Mouse (Mus musculus) forebrain, embryonic 16.5 days (tissue): ENCODE measurements around the gene Pou4f1. TPM values are rescaled to one million over a fixed set of nuclear protein-coding genes. Genes with fewer than 3 reads are reported as not detected.
A peak's percentile ranks its signal among the peaks of the same experiment; 100 is the strongest.

ENCODE experiments used
- ATAC-seq: fragments of 200-750 bp; cut with Nextera tagmentation; 2 replicates; pipeline ENCODE4 v1.8.0; 2017; ENCODE audit warnings: mild to moderate bottlenecking, moderate library complexity
- H3K27ac ChIP-seq: fragments of 300-500 bp; sonication (generic); 2 replicates; pipeline ENCODE4 v1.5.1; 2014; ENCODE audit warnings: low read length, control low read depth
- H3K27me3 ChIP-seq: fragments of 300-500 bp; sonication (generic); replicated peaks from 2 replicates; pipeline ENCODE4 v1.6.1; 2014; ENCODE audit warnings: low read length; ENCODE audit not compliant: control insufficient read depth, insufficient read depth
- H3K36me3 ChIP-seq: fragments of 300-500 bp; sonication (generic); 2 replicates; pipeline ENCODE4 v1.6.1; 2014; ENCODE audit not compliant: control insufficient read depth, insufficient read depth
- H3K4me1 ChIP-seq: fragments of 300-500 bp; sonication (generic); replicated peaks from 2 replicates; pipeline ENCODE4 v1.6.1; 2014; ENCODE audit warnings: low read length; ENCODE audit not compliant: control insufficient read depth, insufficient read depth
- H3K4me2 ChIP-seq: fragments of 300-500 bp; sonication (generic); 2 replicates; pipeline ENCODE4 v1.6.1; 2014; ENCODE audit warnings: mild to moderate bottlenecking, low read length, control low read depth
- H3K4me3 ChIP-seq: fragments of 300-500 bp; sonication (generic); replicated peaks from 2 replicates; pipeline ENCODE4 v1.5.1; 2014; ENCODE audit warnings: mild to moderate bottlenecking, low read length, control low read depth
- H3K9ac ChIP-seq: fragments of 300-500 bp; sonication (generic); replicated peaks from 2 replicates; pipeline ENCODE4 v1.6.1; 2014; ENCODE audit warnings: low read depth, low read length, control low read depth
- H3K9me3 ChIP-seq: fragments of 300-500 bp; sonication (generic); 2 replicates; pipeline ENCODE4 v1.6.1; 2016; ENCODE audit warnings: low read length; ENCODE audit not compliant: control insufficient read depth
- WGBS: fragments of 180-500 bp; shearing (Covaris S2); extraction: QIAGEN DNeasy Blood & Tissue Kit; methylation state at CpG from one replicate; pipeline ENCODE4 v1.1.7; 2014; 5-methylcytosine and 5-hydroxymethylcytosine counted together
- polyA plus RNA-seq: library from polyadenylated mRNA; unstranded; fragments of >200 nt; fragmentation: Nextera tagmentation; extraction: Ambion mirVana; gene quantifications from 2 replicates; pipeline ENCODE4 v1.2.1, GENCODE M21; 2015

Pou4f1 gene
- polyA plus RNA-seq, 1 experiment from 2014 or later: 1.8 TPM

DNA sequence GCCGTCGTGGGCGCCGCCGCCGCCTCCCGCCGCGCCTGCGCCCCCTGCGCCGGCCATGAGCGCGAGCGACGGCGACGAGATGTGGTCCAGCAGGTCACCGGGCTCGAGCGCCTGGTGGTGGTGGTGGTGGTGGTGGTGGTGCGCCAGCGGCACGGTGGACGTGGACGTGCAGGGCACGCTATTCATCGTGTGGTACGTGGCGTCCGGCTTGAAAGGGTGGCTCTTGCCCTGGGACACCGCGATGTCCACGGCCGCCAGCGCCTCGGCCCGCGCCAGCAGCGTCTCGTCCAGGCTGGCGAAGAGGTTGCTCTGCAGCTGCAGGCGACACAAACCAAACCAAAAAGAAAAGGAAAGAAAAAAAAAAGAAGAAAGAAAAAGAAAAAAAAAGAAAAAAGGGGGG, 1.2 kb downstream of the Pou4f1 start:
- Histone ChIP-seq H3K4me2 (no peak overlapping the region; the same call in 1 of the 2 replicates), H3K27me3 (peaks cover 72% of the 10 kb centered on the region), H3K36me3 (no peaks in the 10 kb centered on the region), H3K9me3 (no peaks in the 10 kb centered on the region), H3K4me3 (peak overlapping the region; percentile 5; the same call in 1 of the 2 replicates), H3K9ac (no peak overlapping the region), H3K27ac (no peak overlapping the region), H3K4me1 (peaks cover 27% of the 10 kb centered on the region)
- ATAC-seq: no peak
- under 1% methylated on average over 25 of the region's 43 CpGs for WGBS

- Histone ChIP-seq H3K36me3 (no peaks in the 10 kb centered on the region), H3K9me3 (no peaks in the 10 kb centered on the region), H3K4me1 (peaks cover 27% of the 10 kb centered on the region), H3K4me2 (peak overlapping the region; percentile 47), H3K27me3 (peaks cover 66% of the 10 kb centered on the region), H3K4me3 (peak overlapping the region; percentile 33), H3K27ac (no peak overlapping the region), H3K9ac (no peak overlapping the region)
- under 1% methylated on average over 53 of the region's 64 CpGs for WGBS
- no peak for ATAC-seq
Observed at GRCm38 (mm10) chr14:104465483-104466235, 2.1 kb downstream of the Pou4f1 start.

DNA sequence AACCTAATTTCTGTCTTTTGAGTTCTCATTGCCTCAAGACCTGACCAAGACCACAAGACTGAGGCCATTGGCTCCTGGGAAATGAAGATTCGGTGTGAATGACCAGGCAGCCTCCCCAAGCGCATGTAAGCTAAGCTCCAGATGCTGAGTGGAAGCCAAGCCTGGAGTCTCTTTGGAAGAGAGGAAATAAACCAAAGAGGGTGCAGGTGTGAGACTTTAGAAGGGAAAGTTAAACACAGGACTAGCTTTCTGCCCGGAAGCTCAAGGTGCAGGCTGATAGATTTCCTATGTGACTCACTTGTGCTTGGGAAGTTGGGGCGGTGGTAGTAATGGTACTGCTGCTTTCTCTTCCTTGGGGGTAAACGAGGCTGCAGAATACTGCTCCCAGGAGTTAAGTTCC, 3.0 kb downstream of the Pou4f1 start:
- no peak overlapping the region for H3K9ac ChIP-seq
- H3K27ac ChIP-seq: no peak overlapping the region
- no peak overlapping the region for H3K4me2 ChIP-seq

DNA sequence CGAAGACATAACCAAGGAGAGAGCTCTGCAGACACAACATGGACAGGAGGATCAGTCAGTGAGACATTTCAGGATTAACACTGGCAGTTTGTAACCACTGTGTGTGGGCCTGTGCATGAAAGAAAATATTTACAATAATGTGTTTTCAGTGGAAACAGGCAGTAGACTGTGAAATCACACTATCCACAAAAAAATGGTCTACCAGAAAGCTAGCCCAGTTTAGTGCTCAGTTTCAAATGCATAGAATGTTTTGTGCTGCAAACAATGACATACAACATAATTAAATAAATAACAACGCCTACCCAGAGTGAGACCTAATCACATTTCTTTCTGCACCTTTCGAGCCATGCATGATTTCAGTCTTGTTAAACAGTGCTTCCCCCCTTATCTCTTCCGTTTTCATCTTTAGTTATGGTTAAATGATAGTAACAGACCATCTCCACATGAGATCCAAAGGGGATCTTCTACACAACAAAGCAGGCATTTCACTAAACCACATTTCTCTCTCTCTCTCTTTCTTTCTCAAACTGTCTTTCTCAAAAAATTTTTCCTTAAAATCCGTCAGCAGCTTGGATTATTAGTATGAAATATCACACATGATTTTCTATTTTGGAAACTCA, 4.1 kb downstream of the Pou4f1 start:
- 2% methylated on average over 5 of the region's 5 CpGs for WGBS
- Histone ChIP-seq H3K4me2 (no peak overlapping the region), H3K27me3 (peaks cover 57% of the 10 kb centered on the region), H3K9ac (no peak overlapping the region), H3K4me1 (peaks cover 33% of the 10 kb centered on the region), H3K4me3 (no peak overlapping the region), H3K36me3 (no peaks in the 10 kb centered on the region), H3K27ac (no peak overlapping the region), H3K9me3 (no peaks in the 10 kb centered on the region)
- ATAC-seq: no peak

More for the DNA sequence above, 3.0 kb downstream of the Pou4f1 start:
- H3K4me1 ChIP-seq: peaks cover 33% of the 10 kb centered on the region
- no peak overlapping the region for H3K4me3 ChIP-seq
- ATAC-seq: no peak
- H3K36me3 ChIP-seq: no peaks in the 10 kb centered on the region
- H3K9me3 ChIP-seq: no peaks in the 10 kb centered on the region
- H3K27me3 ChIP-seq: peaks cover 63% of the 10 kb centered on the region
- 7% methylated on average over 5 of the region's 5 CpGs for WGBS

GRCm38 (mm10) chr14:104461286-104462240, 6.2 kb downstream of the Pou4f1 start:
- H3K4me1 ChIP-seq: peaks cover 16% of the 10 kb centered on the region
- no peak overlapping the region for H3K27ac ChIP-seq
- H3K9ac ChIP-seq: no peak overlapping the region
- H3K36me3 ChIP-seq: no peaks in the 10 kb centered on the region
- no peak overlapping the region for H3K4me2 ChIP-seq
- peaks cover 43% of the 10 kb centered on the region for H3K27me3 ChIP-seq
- no peak for ATAC-seq
- 1% methylated on average over 10 of the region's 10 CpGs for WGBS
- no peak overlapping the region for H3K4me3 ChIP-seq
- H3K9me3 ChIP-seq: no peaks in the 10 kb centered on the region

GRCm38 (mm10) chr14:104460325-104461285, 7.2 kb downstream of the Pou4f1 start:
- H3K27me3 ChIP-seq: peaks cover 42% of the 10 kb centered on the region
- WGBS: under 1% methylated on average over 57 of the region's 59 CpGs

GRCm38 (mm10) chr14:104459513-104460111, 8.2 kb downstream of the Pou4f1 start:
- Histone ChIP-seq H3K27me3 (peaks cover 39% of the 10 kb centered on the region), H3K9ac (no peak overlapping the region), H3K9me3 (no peaks in the 10 kb centered on the region), H3K4me3 (no peak overlapping the region), H3K4me2 (no peak overlapping the region), H3K27ac (no peak overlapping the region), H3K36me3 (no peaks in the 10 kb centered on the region), H3K4me1 (peaks cover 6% of the 10 kb centered on the region)
- WGBS: under 1% methylated on average over 25 of the region's 25 CpGs
- ATAC-seq: no peak; the same call in 1 of the 2 replicates

More at GRCm38 (mm10) chr14:104460325-104461285, 7.2 kb downstream of the Pou4f1 start:
- peak; percentile 58 for ATAC-seq
- no peaks in the 10 kb centered on the region for H3K36me3 ChIP-seq
- H3K27ac ChIP-seq: no peak overlapping the region
- H3K4me1 ChIP-seq: peaks cover 7% of the 10 kb centered on the region
- H3K9me3 ChIP-seq: no peaks in the 10 kb centered on the region
- H3K4me2 ChIP-seq: peak overlapping the region; percentile 37
- H3K9ac ChIP-seq: no peak overlapping the region
- H3K4me3 ChIP-seq: peak overlapping the region; percentile 13; the same call in 1 of the 2 replicates
